Mouse (Mus musculus) erythroblast, embryonic 14.5 days (primary cell): ENCODE data around the gene Apmap. TPM values are rescaled to one million over a fixed set of nuclear protein-coding genes. Genes with fewer than 3 reads are reported as not detected.

ENCODE experiments used
- H3K27me3 ChIP-seq: 2 replicates; pipeline ENCODE4 v1.6.1; 2012; ENCODE audit warnings: inconsistent platforms; ENCODE audit not compliant: control insufficient read depth
- H3K36me3 ChIP-seq: 2 replicates; pipeline ENCODE4 v1.6.1; 2012; ENCODE audit warnings: mild to moderate bottlenecking, inconsistent platforms; ENCODE audit not compliant: control insufficient read depth
- H3K4me1 ChIP-seq: 2 replicates; pipeline ENCODE4 v1.6.1; 2012; ENCODE audit warnings: inconsistent platforms; ENCODE audit not compliant: control insufficient read depth
- H3K4me3 ChIP-seq: replicated peaks from 2 replicates; pipeline ENCODE3; 2012; ENCODE audit warnings: moderate library complexity, mild to moderate bottlenecking, inconsistent platforms
- H3K9me3 ChIP-seq: 2 replicates; pipeline ENCODE4 v1.6.1; 2012; ENCODE audit warnings: low read length, inconsistent platforms, mixed read lengths; ENCODE audit not compliant: control insufficient read depth
- GATA1 ChIP-seq: IDR thresholded peaks from 2 replicates; pipeline ENCODE4 v1.6.1; 2012; ENCODE audit warnings: low read length, inconsistent platforms, mixed read lengths
- TAL1 ChIP-seq: IDR thresholded peaks from 3 replicates; pipeline ENCODE4 v1.6.1; 2012; ENCODE audit warnings: low read length, inconsistent platforms, mixed read lengths
- polyA plus RNA-seq: library from polyadenylated mRNA; stranded (reverse); fragments of >175 nt; gene quantifications from 2 replicates; pipeline ENCODE4 v1.2.3, GENCODE M21; 2012

Gene Apmap
- polyA plus RNA-seq: 3.2 and 3.3 TPM in 2 replicates

- peak within 1 kb of the TSS; percentile 82 for H3K4me3 ChIP-seq
- TF ChIP-seq GATA1 (no peak), TAL1 (no peak)
- H3K9me3 ChIP-seq: no peaks in the 10 kb centered on the region
- H3K4me1 ChIP-seq: peaks cover 38% of the 10 kb centered on the region
- no peaks in the 10 kb centered on the region for H3K27me3 ChIP-seq
- H3K36me3 ChIP-seq: peaks cover 15% of the 10 kb centered on the region
Measured at GRCm38 (mm10) chr2:150608087-150608799, at the start of gene Apmap. TSS of gene Apmap (minus strand) at chr2:150608567.

GRCm38 (mm10) chr2:150656975-150657768, 48.8 kb upstream of the Apmap start:
- Histone ChIP-seq H3K27me3 (no peaks in the 10 kb centered on the region), H3K9me3 (peaks cover 8% of the 10 kb centered on the region; the same call in 1 of the 2 replicates), H3K4me1 (peaks cover 54% of the 10 kb centered on the region), H3K4me3 (no peak overlapping the region), H3K36me3 (peaks cover 97% of the 10 kb centered on the region)
- no peak for TF ChIP-seq GATA1
- no peak for TF ChIP-seq TAL1

- no peaks in the 10 kb centered on the region for H3K27me3 ChIP-seq
- H3K4me1 ChIP-seq: peaks cover 49% of the 10 kb centered on the region
- H3K9me3 ChIP-seq: peaks cover 8% of the 10 kb centered on the region; the same call in 1 of the 2 replicates
- no peak overlapping the region for H3K4me3 ChIP-seq
- peaks cover 94% of the 10 kb centered on the region for H3K36me3 ChIP-seq
- TF ChIP-seq GATA1: no peak
- TF ChIP-seq TAL1: no peak
Measured at GRCm38 (mm10) chr2:150656112-150656511, 47.7 kb upstream of the Apmap start.

GRCm38 (mm10) chr2:150655290-150655689, 46.9 kb upstream of the Apmap start:
- H3K4me1 ChIP-seq: peaks cover 49% of the 10 kb centered on the region
- H3K27me3 ChIP-seq: no peaks in the 10 kb centered on the region
- peaks cover 93% of the 10 kb centered on the region for H3K36me3 ChIP-seq
- TF ChIP-seq TAL1: no peak
- no peak for TF ChIP-seq GATA1
- H3K9me3 ChIP-seq: peaks cover 8% of the 10 kb centered on the region; the same call in 1 of the 2 replicates
- no peak overlapping the region for H3K4me3 ChIP-seq

- H3K4me1 ChIP-seq: peaks cover 47% of the 10 kb centered on the region
- H3K9me3 ChIP-seq: peaks cover 8% of the 10 kb centered on the region; the same call in 1 of the 2 replicates
- TF ChIP-seq TAL1 (no peak), GATA1 (no peak)
- no peaks in the 10 kb centered on the region for H3K27me3 ChIP-seq
- H3K4me3 ChIP-seq: no peak overlapping the region
- H3K36me3 ChIP-seq: peaks cover 93% of the 10 kb centered on the region
Measured at GRCm38 (mm10) chr2:150654814-150655213, 46.4 kb upstream of the Apmap start.

GRCm38 (mm10) chr2:150651366-150651765, 43.0 kb upstream of the Apmap start:
- no peaks in the 10 kb centered on the region for H3K9me3 ChIP-seq
- H3K4me3 ChIP-seq: no peak overlapping the region
- H3K4me1 ChIP-seq: peaks cover 62% of the 10 kb centered on the region
- no peaks in the 10 kb centered on the region for H3K27me3 ChIP-seq
- H3K36me3 ChIP-seq: peaks cover 87% of the 10 kb centered on the region
- no peak for TF ChIP-seq GATA1
- TF ChIP-seq TAL1: no peak

- H3K4me3 ChIP-seq: no peak overlapping the region
- H3K9me3 ChIP-seq: no peaks in the 10 kb centered on the region
- peaks cover 68% of the 10 kb centered on the region for H3K4me1 ChIP-seq
- H3K27me3 ChIP-seq: no peaks in the 10 kb centered on the region
- H3K36me3 ChIP-seq: peaks cover 88% of the 10 kb centered on the region
- TF ChIP-seq GATA1: no peak
- TF ChIP-seq TAL1: no peak
Measured at GRCm38 (mm10) chr2:150650511-150651074, 42.2 kb upstream of the Apmap start.

GRCm38 (mm10) chr2:150648300-150648895, 40.0 kb upstream of the Apmap start:
- peaks cover 65% of the 10 kb centered on the region for H3K4me1 ChIP-seq
- no peak for TF ChIP-seq TAL1
- no peak for TF ChIP-seq GATA1
- H3K4me3 ChIP-seq: no peak overlapping the region
- no peaks in the 10 kb centered on the region for H3K9me3 ChIP-seq
- H3K36me3 ChIP-seq: peaks cover 85% of the 10 kb centered on the region
- no peaks in the 10 kb centered on the region for H3K27me3 ChIP-seq
